Mouse (Mus musculus): ENCODE data around the gene Ttll3.

GRCm38 (mm10) chr6:113396270-113397030, 7.4 kb downstream of the Ttll3 start:
- TF ChIP-seq CTCF (IDR thresholded peaks at IDR 0.05; ENCODE audit: control insufficient read depth, insufficient read depth, insufficient read length) (no peak), USF1 (IDR thresholded peaks at IDR 0.05; ENCODE audit: low read depth) (no peak), MAX (IDR thresholded peaks at IDR 0.05) (no peak), CEBPB (IDR thresholded peaks at IDR 0.05; ENCODE audit: low read depth) (no peak), MYOD1 (IDR thresholded peaks at IDR 0.05; ENCODE audit: control insufficient read depth, insufficient read length, low read depth) (no peak), MYOG (IDR thresholded peaks at IDR 0.05; ENCODE audit: control insufficient read depth, extremely low read depth, insufficient read length) (no peak)

All from C2C12 (cell line).